Mouse (Mus musculus): ENCODE data around the gene 4930544D05Rik.
A peak's percentile ranks its signal among the peaks of the same experiment; 100 is the strongest.
"Not testable (repeated sequence)": the region's sequence is repeated elsewhere in the genome, so short reads cannot be mapped to it uniquely, and the experiment has no call there.

4930544D05Rik gene

DNA sequence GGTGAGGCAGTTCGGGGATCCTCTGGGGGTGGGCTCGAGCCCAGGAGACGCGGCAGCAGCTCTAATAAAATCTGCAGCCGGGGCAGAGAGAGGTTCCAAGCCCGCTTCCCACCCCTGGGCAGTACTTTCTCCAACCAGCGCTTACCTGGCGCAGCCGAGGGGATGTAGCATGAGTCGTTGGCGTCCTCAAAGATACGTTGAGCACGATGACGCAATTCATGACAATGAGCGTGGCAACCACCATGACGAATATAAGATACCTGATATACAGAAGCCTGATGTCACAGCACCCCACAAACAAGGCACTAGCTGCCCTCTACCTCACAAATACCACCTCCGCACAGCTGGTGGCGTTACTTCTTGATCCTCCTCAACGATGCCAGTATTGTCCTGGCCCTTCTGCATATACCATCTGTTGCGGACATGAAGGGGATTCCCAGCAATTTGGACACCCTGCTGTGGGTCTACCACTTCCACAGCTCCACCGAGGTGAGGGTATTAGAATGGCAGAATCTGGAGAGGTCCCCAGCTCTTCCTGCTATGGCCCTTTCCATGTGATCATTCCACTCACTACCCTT is at the start of gene 4930544D05Rik:
TSS of gene 4930544D05Rik (plus strand) at position 333 of the 578 bp plus-strand sequence.
- no peak for DNase-seq

DNA sequence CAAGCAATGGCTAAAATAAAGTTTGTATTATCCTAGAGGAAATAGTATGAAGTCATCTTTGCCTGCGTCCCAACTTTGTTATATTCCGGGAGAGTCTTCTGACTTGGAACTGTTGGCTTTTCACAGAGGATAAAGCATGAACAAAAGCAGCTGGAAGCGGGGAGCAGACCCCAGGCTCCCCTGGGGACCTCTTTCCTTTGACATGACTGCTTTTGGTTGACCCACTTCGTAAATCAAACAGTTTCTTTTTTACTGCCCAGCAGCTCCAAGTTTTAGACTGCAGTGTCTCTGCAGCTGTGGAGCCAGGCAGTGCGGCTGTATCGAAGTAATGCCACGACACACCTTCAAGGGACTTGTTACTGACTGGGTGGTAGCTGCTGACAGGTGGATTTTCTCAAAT is 49.1 kb upstream of the 4930544D05Rik start:
- no peak for DNase-seq

DNA sequence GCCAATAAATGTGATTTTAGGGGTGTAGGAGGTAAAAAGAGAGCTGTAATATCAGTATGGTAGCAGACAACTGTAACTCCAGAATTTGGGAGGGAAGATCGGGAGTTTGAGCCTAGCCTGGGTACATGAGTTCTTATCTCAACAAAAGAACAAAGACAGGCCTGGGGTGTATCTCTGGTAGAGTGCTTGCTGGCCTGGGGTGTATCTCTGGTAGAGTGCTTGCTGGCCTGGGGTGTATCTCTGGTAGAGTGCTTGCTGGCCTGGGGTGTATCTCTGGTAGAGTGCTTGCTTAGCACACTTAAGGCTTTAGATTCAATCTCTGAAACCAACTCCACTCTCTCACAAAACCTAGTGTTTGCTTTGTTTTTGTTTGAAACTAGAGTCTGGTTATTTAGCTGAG is 45.0 kb upstream of the 4930544D05Rik start:
- not testable (repeated sequence) for DNase-seq

DNA sequence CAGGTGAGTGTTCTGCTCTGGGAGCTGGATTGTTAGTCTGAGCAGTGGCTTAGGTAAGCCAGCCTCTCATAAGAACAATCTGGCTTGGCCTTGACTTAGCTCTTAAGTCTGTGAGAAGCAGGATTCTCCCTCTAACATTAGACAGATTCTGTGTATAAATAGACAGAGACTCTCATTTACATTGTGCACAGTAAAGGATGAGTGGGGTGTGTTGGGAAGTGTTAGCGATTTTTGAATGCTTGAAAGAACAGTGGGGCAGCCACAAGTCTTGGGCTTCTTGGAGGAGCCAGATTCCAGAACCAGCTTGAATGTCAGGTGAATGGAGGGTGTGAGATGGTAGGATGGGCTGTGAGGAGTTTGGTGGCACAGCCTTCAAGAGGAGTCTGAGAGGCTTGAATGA is 44.0 kb upstream of the 4930544D05Rik start:
- no peak for DNase-seq

DNA sequence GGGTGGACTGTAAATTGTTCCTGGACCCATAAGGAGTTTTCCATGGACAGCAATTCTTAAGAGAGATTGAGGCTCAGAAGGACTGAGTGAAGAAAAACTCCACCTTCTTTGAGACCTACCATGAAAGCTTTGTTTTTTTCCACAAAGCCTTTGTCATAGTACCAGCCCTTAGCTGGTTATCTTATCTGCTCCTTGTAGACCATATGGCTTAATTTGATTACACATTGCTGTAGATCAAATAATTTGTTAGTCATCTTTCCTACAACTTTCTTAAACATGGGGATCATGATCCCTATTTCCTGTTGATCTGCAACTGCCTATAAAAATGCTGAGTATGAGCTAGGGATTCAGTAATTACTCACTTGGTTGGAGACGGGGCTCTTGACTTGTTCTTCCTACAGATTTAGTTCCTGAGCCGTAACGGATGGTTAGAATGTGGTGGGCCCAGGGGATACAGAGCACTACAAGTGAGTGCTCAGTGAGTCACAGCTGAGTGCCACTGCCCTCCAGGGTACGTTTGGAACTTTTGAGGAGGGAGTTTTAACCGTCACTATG is 43.2 kb upstream of the 4930544D05Rik start:
- DNase-seq: no peak

DNA sequence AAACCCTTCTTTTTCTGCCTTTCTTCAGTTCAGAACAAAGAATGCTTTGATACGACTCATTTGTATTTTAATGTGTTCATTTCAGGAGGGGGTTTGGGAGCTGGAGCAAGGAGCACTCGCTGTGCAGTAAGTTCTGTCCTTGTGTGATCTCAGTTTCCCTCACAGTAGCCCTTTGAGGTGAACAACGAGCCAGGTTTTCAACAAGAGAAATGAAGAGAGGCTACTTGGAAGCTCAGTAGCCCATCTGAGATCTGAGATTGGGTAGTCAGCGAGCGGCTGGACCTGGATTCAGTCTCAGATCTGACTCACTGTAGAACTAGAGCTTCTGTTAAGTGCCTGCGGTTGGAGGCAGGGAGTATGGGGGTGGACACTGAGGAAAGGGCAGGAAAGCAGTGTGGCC is 41.8 kb upstream of the 4930544D05Rik start:
- DNase-seq: no peak

DNA sequence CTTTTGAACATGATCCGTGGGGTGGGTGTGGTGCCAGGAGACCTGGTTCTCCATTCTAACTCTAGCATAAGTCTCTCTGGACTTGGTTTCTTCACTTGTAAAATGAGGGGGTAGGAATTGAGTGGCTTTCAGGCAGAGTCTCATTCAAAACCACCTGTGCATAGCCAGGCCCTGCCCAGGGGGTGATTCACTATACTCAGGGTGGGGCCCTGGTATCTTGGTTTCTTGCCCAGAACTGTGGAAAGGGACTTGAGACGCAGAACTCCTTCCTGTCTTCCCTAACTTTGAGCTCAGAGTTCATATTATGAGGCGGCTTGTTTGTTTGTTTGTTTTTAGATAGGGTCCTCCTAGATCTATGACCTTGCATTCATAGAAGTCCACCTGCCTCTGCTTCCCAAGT is 38.4 kb upstream of the 4930544D05Rik start:
- peak; percentile 41 to 53 for DNase-seq

DNA sequence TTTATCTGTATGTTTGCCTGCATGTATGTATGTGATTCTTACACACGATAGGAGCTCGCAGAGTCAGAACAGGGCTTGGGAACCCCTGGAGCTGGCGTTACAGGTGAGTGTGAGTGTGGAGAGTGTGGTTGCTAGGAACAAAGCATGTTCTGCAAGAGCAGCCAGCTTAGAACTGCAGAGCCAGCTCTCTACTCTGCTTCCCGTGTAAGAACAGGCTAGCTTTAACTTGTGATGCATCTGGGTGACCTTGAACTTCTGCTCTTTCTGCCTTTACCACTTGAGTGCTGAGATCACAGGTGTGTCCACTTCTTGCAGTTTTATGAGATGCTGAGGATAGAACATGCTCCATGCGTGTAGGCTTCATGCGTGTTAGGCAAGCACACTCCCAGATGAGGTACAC is 36.7 kb upstream of the 4930544D05Rik start:
- no peak for DNase-seq

DNA sequence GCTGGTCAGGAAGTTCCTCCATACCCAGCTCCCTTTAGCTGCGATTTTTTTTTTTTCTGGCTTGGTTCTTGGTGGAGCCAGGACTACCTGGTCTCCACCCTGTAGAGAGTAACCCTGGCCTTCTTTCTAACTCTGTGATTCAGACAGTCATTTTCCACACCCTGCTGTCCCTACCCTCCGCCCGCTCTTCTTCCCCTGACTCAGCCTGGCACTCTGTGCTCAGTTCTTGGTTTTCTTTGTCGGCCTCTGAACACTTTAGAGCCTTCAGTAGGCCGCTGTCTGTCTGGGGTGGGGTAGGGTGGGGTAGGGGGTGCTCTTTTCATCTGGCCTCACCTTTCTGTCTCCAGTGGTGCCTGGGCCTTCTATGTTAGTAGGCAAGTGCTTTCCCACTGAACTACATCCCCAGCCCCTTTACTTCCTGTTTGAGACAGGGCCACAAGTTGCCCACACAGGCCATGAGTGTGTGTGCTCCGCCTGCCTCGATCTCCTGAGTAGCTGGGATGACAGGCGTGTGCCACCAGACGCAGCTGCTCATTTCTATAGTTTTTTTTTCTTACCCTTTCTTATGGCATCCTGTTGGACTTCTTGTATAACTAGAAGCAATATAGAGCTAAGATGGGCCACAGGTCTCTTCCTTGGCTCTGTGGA is 35.8 kb upstream of the 4930544D05Rik start:
- DNase-seq: no peak

DNA sequence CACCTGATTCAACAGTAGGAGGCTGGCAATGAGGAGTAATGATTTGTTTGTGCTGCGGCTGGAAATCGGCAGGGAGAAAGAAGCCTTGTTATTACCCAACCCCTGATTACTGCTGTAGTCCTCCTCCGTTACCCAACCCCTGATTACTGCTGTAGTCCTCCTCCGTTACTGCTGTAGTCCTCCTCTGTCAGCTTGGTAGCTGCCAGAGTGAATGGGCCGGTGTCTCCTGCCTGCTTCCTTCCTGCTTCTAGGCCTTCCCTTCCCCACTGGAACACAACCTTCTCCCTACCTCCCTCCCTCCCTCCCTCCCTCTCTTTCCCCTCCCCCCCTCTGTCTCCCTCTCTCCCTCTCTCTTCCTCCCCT is 35.3 kb upstream of the 4930544D05Rik start:
- no peak for DNase-seq

DNA sequence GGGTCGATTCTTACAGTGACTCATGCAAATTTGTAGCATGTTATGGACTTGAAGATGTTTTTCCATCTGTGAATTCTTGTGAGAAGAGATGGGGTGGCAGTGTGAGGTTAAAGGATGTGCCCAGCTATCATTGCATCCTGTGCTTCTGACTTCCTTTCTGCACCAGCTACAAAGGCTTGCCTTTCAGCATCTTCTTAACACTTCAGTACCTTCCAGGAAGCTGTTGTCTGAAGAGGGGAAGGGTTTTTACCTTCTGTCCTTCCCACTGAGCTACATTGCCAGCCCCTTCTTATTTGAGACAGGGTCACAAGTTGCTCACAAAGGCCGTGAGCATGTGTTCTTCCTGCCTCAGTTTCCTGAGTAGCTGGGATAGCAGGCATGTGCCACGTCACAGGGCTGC is 34.7 kb upstream of the 4930544D05Rik start:
- no peak for DNase-seq

DNA sequence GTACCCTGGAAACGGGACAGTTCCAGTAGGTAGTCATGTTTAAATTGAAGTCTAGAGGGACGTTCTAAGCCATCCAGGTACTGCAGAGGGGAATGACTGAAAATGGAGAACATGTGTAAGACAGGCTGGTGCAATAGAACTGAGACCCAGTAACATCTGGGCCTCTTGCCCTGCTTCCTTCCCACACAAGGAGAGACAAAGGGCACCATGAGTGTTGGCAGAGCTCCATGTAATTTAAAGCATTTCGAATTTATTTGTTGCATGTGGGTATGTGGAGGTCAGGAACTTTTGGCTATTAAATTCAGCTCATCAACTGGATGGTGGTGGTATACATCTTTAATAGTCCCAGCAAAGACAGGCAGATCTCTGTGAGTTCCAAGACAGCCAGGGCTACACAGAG is 33.5 kb upstream of the 4930544D05Rik start:
- no peak for DNase-seq

DNA sequence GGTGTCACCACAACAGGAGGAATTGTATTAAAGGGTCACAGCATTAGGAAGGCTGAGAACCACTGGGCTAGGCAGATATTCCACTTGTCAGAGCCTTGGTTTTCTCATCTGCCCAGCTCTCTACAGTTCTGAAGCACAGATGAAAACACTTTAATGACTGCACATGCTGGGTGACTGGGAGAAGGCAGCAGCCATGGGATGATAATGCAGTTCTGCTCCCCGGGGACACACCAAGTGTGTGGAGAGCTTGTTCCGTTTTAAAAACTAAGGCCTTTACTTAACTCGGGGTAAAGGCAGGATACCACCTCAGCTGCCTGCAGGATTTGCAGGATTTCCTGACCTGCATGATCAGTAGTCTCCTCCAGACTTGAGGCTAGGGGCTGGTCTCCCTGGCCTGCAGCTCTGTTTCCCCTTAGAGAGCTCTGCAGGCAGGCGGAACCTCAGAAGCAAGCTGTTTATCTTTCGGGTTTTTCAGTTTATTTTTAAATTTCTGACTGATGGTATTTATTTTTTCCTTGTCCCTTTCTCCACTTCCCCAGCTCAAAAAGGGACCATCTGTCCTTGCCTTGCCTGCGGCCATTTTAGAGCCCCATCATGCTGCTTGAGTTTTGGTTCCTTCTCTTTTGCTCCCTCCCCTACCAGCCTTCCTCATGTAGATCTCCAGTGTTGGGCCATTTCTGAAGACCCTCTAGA is 32.5 kb upstream of the 4930544D05Rik start:
- DNase-seq: no peak

DNA sequence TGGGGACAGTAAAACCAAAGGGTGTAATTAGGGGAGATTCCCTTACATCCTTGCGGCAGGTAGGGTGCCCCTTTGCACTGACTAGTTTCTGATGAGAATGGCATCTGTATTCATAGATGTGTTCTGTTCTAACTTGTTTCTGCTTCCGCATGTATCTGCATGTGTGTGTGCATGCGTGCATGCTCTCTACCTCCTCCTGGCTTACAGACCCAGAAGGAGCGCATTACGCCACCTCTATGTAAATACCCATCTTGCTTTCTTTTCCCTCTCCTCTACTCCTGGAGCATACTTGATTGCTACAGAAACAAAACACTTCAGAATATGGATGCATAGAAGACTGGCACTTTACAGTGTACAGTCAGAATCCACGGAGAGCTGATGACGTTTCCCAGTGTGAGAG is 31.9 kb upstream of the 4930544D05Rik start:
- no peak for DNase-seq

DNA sequence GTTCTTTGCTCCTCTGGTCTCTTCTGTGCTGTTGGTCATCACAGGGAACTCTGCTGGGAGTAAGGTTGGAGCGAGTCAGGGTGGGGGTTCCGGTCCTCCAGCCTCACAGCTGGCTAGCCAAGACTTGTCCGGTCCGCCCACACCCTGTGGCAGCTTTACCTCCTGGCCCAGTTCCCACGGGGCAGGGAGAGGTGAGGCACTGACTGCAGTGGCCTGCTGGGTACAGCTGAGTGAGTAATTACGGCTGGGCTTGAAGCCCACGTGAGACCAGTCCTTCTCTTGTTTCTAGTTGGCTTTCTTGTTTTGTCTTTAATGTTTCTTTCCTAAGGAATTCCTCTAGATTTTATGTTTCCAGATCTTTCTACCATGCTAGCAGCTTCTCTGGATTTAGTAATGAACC is 30.2 kb upstream of the 4930544D05Rik start:
- DNase-seq: peak; percentile 86 to 88

DNA sequence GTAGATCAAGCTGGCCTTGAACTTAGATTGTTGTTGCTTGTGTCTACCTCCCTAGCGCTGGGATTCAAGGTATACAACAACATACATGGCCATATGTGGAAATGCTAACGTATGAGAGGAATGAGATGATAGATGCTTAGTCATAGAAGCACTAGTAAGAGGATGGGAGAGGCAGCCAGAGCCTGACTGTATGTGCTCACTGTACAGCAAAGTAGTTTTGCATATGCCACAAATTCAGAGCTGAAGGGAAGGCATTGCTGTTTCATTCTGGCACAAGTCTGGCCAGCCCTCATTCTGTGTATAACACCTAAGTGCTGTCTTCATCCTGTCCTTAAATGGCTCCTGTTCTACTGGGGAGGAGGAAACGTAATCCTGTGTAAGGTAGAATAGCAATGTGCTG is 29.4 kb upstream of the 4930544D05Rik start:
- no peak for DNase-seq

DNA sequence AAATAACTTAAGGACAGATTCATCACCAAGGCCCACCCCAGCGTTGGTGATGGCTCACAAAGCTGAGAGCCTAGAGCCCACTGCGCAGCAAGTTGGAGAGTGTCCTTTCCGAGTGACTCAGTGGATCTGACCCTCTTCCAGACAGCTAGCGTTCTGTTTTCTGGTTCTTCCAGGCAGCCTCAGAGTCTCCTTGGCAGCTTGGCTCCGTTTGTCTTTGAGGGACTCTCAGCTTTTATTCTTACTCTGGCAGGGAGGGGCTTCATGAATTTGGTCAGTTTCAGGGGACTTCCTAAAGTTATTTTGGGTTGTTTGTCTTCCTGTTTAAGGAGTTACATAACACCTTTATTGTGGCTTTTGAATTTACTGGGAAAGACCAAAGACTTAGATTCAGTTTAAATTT is 28.7 kb upstream of the 4930544D05Rik start:
- DNase-seq: no peak

DNA sequence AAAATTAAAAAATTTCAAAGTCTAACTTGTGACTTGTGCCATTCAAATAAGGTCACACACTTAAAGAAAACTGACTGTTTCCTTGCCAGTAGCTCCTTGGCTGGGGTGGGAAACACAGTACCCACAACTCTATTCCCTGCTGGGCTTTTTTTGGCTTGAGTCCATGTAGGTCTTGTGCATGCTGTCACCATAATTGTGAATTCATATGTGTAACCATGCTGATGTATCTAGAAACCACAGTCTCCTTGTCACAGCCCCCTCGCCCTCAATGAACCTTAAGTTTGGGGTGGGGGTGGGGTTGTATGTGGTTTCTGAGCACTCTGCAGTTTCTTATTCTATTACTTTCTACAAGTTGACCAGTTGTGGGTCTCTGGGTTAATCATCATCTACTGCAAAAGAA is 23.9 kb upstream of the 4930544D05Rik start:
- peak in 1 of 2 experiments; percentile 17 for DNase-seq

DNA sequence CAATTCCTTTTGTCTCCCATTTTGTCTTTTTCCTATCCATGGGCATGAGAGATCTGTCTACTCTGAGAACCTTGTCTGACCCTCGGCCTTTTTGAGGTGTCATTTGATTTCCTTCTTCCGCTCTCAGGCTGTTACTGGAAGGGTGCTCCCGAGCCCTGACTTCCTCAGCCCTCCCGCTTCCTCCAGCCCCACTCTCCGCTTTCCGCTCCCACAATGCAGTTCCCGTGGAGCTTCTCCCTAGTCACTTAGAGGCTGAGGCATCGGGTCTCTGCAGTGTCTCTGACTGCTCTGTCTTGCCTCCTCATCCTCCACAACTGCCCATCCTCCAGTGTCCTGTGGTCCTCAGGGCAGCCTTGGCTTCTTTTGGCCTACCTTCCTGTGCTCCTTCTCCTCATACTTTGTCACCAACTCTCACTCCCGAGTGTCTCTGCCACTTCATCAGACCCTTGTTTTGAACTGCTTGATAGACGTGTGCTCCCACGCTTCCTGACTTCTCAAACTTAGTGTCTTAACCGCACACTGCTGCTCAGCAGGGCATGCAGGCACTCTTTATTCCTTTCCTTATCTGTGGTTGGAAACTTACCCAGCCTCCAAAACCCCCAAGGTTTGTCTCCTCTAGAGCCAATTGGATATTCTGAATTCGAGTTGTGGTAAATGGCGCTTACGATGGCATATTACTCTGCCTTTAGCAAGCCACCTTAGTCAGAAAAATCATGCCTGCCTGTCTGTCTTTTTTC is 21.2 kb upstream of the 4930544D05Rik start:
- DNase-seq: peak; percentile 61 to 63

DNA sequence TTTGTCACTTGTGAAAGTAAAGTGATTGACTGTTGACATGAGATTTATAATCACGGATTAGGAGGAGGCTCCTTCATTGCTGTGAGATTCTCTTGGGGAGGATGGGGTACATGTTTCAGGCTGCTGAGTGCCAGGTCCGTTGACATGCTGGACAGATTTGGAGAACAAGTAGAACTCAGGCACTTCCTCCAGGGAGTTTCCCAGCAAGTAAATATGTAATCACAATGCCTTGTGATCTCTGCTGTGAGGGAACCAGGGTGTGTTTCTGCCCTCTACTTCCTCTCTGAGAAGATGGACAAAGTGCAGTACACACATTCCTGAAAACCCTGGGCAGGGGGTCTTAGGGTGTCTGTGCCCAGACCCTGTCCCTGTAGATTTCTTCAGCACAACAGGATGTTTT is 20.0 kb upstream of the 4930544D05Rik start:
- peak; percentile 40 to 58 for DNase-seq

DNA sequence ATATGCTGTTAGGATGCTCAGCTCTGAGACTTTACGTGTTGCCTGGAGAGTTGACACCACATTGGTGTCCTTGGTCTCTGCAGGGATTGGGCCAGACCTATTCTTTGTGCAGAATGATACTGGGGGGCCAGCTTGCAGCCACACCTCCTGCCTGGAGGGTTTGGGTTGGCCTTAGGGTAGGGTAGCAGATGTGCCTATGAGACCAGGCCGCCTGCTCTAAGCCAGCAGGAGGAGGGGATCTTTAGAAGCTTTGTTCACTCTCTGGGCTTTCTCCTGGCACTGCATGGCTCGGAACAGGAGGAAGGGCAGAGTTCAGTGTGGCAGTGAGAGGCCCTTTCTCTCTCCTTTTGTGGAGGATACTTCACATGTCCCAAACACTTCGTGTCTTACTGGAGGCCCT is 19.6 kb upstream of the 4930544D05Rik start:
- peak; percentile 32 to 51 for DNase-seq

DNA sequence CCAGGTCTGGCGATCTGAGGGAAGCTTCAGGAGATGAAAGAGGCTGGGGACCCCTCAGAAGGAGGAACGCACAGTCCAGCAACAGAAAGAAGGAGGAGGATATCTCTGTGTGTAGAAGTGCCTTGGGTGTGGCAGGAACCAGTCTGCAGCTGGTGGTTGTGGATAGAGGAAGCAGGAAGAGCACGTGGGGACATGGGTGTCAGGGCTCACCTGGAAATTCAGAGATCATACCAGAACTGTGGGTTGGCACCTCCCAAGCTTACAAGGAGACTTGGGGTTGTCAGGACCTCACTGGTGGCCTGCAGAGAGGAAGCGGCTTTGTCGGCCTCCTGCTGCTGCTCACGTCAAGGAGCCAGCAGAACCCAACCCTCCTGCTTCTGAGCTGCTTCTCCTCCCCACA is 18.3 kb upstream of the 4930544D05Rik start:
- DNase-seq: no peak

DNA sequence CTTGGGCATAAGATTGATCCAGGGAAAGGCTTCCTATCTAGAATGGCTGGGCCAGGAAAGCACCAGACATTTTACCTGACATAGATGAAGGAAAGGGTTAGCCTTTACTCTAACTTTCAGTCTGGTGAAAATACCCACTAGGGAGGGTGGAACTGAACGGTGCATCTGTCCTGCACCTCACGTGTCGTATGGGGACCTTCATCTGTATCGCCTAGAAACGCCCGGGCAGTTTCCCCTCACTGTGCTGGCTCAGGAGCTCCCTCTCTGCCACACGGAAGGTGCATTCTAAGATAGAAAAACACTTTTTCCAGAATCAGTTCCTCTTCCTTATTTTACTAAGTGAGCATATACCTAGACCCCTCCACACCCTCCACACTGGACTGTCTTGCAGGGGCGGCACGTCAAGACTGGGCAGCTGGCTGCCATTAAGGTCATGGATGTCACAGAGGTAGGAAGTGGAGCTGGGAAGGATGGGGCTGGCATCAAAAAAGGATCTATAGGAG is 17.1 kb upstream of the 4930544D05Rik start:
- DNase-seq: no peak
